Mouse (Mus musculus) adrenal gland, adult (tissue): ENCODE measurements around the gene Abhd16b.
"Not testable (repeated sequence)": the region's sequence is repeated elsewhere in the genome, so short reads cannot be mapped to it uniquely, and the experiment has no call there.

ENCODE experiments used
- DNase-seq, 2 experiments: peaks; one replicate each; pipeline ENCODE4 v3.0.0; 2022 to 2023; ENCODE audit warnings: low spot score in 1 of 2; ENCODE audit not compliant: inconsistent age in 2 of 2

The Abhd16b gene

GRCm38 (mm10) chr2:181485741-181486140, 7.3 kb upstream of the Abhd16b start:
- peak in 1 of 2 experiments; percentile 42 for DNase-seq

GRCm38 (mm10) chr2:181487338-181488277, 5.4 kb upstream of the Abhd16b start:
- DNase-seq: peak; percentile 81 to 92

- DNase-seq: peak; percentile 39 to 60
Measured at GRCm38 (mm10) chr2:181491432-181492205, 1.4 kb upstream of the Abhd16b start.

DNA sequence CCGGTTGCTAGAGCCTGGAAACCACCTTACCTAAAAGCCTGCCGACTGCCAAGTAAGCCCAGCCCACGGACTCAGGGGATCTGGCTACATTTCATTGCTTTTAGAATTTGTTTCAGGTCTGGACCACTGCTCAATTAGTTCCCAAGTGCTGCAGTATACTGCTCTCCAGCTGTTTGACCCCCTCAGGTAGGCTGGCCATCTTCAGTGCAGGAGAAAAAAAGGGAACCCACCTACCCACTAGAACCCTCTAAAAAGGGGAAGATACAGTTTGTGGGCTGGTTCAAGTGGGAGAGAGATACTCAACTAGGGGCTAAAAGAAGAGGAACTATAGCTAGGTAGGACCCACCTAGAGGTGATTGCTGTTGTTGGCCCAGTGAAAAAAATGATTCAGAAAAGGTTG, 800 bp upstream of the Abhd16b start:
- no peak for DNase-seq

GRCm38 (mm10) chr2:181494266-181494945, 1.4 kb downstream of the Abhd16b start:
- peak; percentile 25 to 45 for DNase-seq

GRCm38 (mm10) chr2:181495845-181496244, 2.8 kb downstream of the Abhd16b start:
- not testable (repeated sequence) for DNase-seq

DNA sequence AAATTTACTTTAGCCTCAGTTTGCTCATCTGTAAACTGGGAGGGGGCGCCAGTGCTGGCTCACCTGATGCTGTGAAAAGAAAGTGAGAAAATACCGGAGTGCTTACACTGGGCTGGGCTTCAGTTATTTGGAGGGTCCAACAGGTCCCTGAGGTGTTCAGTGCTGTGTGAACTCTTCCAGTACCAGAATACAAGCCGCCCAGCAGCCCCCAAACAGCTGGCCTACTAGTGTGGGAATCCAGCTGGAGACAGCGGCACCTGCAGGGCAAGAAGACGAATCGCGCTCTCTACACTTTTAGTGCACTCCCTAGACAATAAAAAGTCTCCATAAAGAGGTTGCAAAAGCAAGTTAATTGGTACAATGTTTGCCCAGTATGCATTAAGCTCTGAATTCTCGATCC, 3.3 kb downstream of the Abhd16b start:
- DNase-seq: peak; percentile 71 to 91

GRCm38 (mm10) chr2:181496831-181497547, 4.0 kb downstream of the Abhd16b start, which contains the start of gene Tpd52l2:
Gene Tpd52l2 (plus strand): TSS chr2:181497142.
- DNase-seq: peak; percentile 95 to 98

DNA sequence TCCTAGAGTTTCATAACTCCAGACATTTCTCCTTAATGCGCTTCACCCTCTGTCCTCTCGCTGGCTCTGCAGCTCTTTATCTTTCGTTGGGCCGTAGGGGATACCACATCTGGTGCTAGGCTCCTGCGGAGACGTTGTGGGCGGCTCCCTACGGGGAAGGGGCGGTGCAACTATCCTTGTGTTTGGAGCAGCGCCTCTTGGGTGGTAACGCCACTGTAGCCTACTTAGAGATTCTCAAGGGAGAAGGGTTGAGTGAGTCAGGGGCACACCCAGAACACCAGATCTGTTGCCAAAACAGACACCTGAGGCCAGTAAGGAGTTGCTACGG, 4.5 kb downstream of the Abhd16b start:
- peak; percentile 82 to 93 for DNase-seq

DNA sequence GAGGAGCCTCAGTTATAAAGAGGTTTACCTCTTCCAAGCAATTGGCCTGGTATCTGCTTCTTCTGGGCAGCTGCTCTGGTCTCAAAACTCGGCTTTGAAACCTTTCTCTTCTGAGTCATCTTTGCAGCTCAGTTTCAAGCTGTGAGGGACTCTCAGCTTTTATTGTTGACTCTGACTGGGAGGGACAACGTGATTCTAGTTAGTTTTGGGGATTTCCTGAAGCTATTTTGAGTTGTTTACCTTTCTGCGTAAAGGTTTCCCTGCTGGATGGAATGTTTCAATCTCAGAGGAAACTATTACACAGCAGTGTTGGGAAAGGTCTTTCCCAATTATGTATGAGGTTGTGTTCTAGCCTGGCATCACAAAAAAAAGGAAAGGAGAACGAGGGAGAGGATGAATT, 5.6 kb downstream of the Abhd16b start:
- no peak for DNase-seq

DNA sequence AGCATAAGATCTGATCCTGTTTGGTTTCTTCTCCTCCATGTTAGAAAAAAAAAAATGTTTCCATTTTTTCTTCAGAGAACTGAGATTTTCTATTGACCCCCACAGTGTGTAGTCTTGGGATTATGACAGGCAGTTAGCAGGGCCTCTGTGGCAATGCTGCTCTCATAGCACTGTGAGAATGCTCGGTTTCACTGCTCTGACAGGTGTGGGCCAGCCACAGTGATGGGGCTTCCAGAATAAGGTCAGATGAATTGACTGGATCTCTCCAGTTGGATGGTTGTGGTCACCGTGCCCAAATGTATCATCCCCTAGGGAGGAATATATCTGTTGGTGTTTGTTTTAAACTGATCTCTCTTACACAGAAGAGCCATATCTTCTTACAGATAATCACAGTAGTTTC, 16.2 kb downstream of the Abhd16b start:
- no peak for DNase-seq

DNA sequence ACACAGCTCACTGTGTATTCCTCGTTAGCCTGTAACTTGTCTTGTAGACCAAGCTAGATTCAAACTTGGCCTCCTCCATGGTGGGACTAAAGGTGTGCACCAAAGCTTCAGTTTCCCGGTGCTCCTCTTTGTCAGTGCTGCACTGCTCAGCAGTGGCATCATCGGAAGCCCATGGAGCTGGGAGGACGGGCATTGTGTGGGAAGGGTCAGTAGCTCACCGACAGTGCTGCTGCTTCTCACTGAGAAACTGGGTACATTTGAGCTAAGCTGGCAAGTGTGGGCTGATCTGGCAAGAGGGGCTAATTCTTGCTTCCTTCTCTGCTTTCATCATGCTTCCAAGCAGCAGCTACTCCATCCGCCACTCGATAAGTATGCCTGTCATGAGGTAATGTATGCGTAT, 18.2 kb downstream of the Abhd16b start:
- DNase-seq: no peak

- peak in 1 of 2 experiments; percentile 68 for DNase-seq
Measured at GRCm38 (mm10) chr2:181519201-181519600, 26.2 kb downstream of the Abhd16b start.

DNA sequence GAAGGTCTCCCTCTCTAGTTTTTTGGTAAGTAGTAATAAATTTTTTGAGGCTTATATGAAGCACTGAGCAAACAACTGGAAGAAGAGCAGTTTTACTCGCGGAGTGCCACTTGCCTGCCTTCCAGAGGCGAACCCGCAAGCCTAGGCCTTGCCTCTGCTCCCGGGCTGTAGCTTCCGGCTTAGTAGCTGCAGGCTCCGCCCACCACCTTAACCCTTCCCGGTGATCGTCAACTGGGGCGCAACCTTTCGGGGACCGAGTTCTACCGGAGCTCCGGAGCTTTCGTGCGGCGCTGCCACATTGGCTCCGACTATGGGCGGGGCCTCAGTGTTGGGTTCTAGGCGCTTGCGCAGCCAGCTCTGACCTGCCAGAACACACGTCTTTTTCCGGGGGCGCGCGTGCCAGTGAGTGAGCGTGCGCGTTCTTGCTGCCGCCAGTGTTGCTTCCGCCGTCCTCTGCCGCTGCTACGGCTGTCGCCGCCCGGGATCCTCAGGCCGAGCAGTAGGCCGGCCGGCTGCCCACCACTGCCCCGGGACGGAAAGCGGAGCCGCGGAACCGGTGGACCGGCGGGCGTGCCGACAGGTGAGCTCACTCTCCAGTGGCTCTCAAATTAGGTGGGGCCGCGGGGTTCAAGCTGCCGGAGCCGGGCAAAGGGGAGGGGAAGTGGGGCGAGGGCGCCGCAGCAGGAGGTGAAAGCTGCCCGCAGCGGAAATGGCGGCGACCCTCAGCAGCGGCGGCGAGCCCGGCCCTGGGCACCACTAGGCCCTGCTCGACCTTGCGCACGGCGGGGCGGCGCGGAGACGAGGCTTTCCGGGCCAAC, 27.3 kb downstream of the Abhd16b start, which contains the start of gene Dnajc5:
Dnajc5 (plus strand) TSS at position 368 of the 818 bp plus-strand sequence.
- peak; percentile 99 for DNase-seq

DNA sequence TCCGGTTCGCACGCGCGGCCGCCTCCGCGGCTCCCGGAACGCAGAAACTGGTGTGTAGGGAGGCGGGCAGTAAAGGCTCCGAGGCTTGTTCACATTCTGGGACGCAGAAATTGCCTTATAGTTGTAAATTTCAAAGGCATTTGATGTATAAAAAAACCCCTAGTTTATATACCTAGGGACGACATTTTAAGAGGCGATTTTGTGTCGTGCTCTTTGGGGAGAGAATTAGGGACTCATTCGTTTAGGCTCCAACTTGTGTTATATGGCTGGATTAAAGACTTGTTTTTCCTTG, 27.9 kb downstream of the Abhd16b start:
- DNase-seq: no peak

- peak; percentile 14 to 59 for DNase-seq
Measured at GRCm38 (mm10) chr2:181521491-181521890, 28.5 kb downstream of the Abhd16b start.

DNA sequence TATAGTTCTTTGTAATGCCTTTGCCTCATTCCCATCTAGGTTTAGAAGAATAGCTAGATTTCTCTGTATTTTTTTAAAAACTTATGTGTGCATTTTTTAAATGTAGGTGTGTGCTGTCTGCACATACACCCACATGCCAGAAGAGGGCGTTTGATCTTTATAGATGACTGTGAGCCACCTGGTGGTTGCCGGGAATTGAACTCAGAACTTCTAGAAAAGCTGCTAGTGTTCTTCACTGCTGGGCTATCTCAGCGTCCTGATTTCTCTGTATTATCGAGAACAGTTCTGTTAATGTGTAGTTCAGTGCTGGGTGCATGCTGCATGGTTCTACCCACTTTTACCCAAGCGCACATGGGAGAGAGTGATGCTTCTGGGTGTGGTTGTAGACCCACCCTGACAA, 29.8 kb downstream of the Abhd16b start:
- peak; percentile 12 to 57 for DNase-seq

DNA sequence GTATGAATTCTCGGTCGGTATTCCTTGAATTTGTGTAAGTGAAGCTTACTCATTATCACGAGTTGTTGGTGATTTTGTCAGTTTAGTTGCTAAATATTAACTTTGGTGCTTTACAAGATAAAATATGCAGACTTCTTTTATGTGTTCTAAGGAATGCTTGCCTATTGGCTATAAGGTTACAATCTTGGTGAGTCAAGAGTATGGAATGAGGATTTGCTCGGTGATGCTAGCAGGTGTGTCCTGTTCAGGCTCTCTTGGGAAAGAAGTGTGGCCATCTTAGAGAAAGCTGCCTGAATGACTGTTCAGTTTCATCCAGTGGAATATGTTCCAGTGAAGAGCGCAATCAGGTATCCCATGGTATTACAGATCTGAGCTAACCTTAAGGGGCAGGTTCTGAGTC, 32.5 kb downstream of the Abhd16b start:
- no peak for DNase-seq

DNA sequence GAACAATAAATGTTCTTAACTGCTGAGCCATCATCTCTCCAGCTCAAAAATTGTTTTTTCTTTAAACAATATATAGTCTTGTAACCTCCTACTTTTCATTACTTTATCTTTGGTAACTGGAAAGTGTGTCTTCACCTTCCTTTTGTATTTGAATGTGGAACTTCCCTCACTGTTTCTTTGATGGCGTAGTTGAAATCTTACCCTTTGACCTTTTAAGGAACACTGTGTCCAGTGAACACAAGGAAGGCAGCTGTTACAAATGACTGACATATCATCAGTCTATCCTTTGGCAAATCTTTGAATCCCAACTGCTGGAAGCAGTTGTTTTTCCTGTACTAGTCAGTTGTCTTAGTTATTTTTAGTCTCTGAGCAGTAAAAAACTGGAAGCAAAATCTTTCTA, 36.1 kb downstream of the Abhd16b start:
- DNase-seq: no peak

DNA sequence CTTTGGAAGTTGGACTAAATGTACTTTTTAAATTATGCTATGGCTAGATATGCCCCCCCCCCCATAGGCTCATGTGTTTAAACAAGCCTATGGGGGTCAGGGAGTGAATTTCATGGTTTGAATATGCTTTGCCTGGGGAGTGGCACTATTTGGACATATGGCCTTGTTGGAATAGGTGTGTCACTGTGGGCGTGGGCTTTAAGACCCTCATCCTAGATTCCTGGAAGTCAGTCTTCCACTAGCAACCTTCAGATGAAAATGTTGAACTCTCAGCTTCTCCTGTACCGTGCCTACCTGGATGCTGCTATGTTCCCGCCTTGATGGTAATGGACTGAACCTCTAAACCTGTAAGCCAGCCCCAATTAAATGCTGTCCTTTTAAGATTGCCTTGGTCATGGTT, 39.6 kb downstream of the Abhd16b start:
- DNase-seq: no peak
